17 mouse cellular contexts compared by ENCODE assay signal in genomic region chr7:107733162-107733561, GRCm38 (mm10). TPM values are rescaled to one million over a fixed set of nuclear protein-coding genes. Genes with fewer than 3 reads are reported as not detected.
"Had no signal": no experiment of that assay in that cellular context is flagged by ENCODE, and none has a peak within 500 bp of the region (broad histone marks: within the 10 kb centered on the region; RNA-seq: fewer than 3 reads in every experiment).

No protein-coding gene starts in this region.

- H3K9me3 ChIP-seq: limb, embryonic 10.5 days; liver, embryonic 12.5 days; lung, embryonic 15.5 days; midbrain, embryonic 10.5 days had no signal

- DNase-seq: kidney, adult 11 months; kidney, adult 9 months; kidney, postnatal 36 days; lung, postnatal 14 days; right cerebral cortex, postnatal 25 days; thymus, adult 18-20 months; thymus, postnatal 25 days had no signal

- H3K27me3 ChIP-seq: liver, embryonic 12.5 days; lung, embryonic 15.5 days had no signal

- H3K4me2 ChIP-seq: liver, embryonic 12.5 days; lung, embryonic 15.5 days had no signal

- ATAC-seq: liver, embryonic 12.5 days; midbrain, embryonic 16.5 days had no signal

- H3K36me3 ChIP-seq: midbrain, embryonic 10.5 days had no signal

- H3K27ac ChIP-seq: kidney, postnatal 0 days; left cerebral cortex, adult 2 months; limb, embryonic 10.5 days; liver, embryonic 12.5 days; lung, embryonic 15.5 days; midbrain, embryonic 10.5 days had no signal

- H3K4me3 ChIP-seq: left cerebral cortex, adult 2 months; limb, embryonic 10.5 days; liver, embryonic 12.5 days; lung, embryonic 15.5 days; midbrain, embryonic 10.5 days had no signal

- H3K9ac ChIP-seq: liver, embryonic 12.5 days; lung, embryonic 15.5 days had no signal

- H3K4me1 ChIP-seq: limb, embryonic 10.5 days; liver, embryonic 12.5 days had no signal

RNA-seq across cellular contexts. Expression of gene Cyb5r2, which starts 24.7 kb away (rescaled TPM):
- total RNA-seq: layer of hippocampus, postnatal 25 days; left cerebral cortex, adult 2 months; left cerebral cortex, postnatal 14 days had no signal
- polyA plus RNA-seq: midbrain, embryonic 16.5 days; small intestine, adult 2 months had no signal
